Mouse (Mus musculus) megakaryocyte, embryonic 14.5 days (primary cell): ENCODE data around the gene Ltbp3. TPM values are rescaled to one million over a fixed set of nuclear protein-coding genes. Genes with fewer than 3 reads are reported as not detected.

Source experiments
- H3K27me3 ChIP-seq: replicated peaks from 2 replicates; pipeline ENCODE3; 2012; ENCODE audit warnings: inconsistent platforms
- H3K36me3 ChIP-seq: replicated peaks from 2 replicates; pipeline ENCODE3; 2012; ENCODE audit warnings: low read length, inconsistent platforms, mixed read lengths
- H3K4me1 ChIP-seq: 2 replicates; pipeline ENCODE4 v1.6.1; 2012; ENCODE audit warnings: inconsistent platforms
- H3K4me3 ChIP-seq: replicated peaks from 2 replicates; pipeline ENCODE3; 2012; ENCODE audit warnings: moderate library complexity, mild to moderate bottlenecking, inconsistent platforms
- H3K9me3 ChIP-seq: 2 replicates; pipeline ENCODE4 v1.6.1; 2012; ENCODE audit warnings: inconsistent platforms
- FLI1 ChIP-seq: IDR thresholded peaks from 2 replicates; pipeline ENCODE4 v1.6.1; 2012; ENCODE audit warnings: low read length, inconsistent platforms, mixed read lengths
- GATA1 ChIP-seq: IDR thresholded peaks from 3 replicates; pipeline ENCODE4 v1.6.1; 2012; ENCODE audit warnings: mixed read lengths, low read length, inconsistent platforms, borderline replicate concordance
- polyA plus RNA-seq: library from polyadenylated mRNA; stranded (reverse); fragments of >175 nt; gene quantifications from 2 replicates; pipeline ENCODE4 v1.2.3, GENCODE M21; 2012; ENCODE audit warnings: low replicate concordance; ENCODE audit not compliant: insufficient read depth

The Ltbp3 gene
- polyA plus RNA-seq, 1 experiment: 7.9 TPM

GRCm38 (mm10) chr19:5723934-5724548 lies 16.7 kb upstream of the Ltbp3 start:
- Histone ChIP-seq H3K27me3 (no peaks in the 10 kb centered on the region), H3K4me3 (peak overlapping the region; percentile 96), H3K4me1 (peaks cover 84% of the 10 kb centered on the region), H3K36me3 (peaks cover 57% of the 10 kb centered on the region), H3K9me3 (no peaks in the 10 kb centered on the region)
- TF ChIP-seq FLI1 (no peak), GATA1 (no peak; the same call in 2 of the 3 replicates)

- Histone ChIP-seq H3K9me3 (no peaks in the 10 kb centered on the region), H3K36me3 (peaks cover 52% of the 10 kb centered on the region), H3K27me3 (no peaks in the 10 kb centered on the region), H3K4me3 (peak overlapping the region; percentile 96), H3K4me1 (peaks cover 85% of the 10 kb centered on the region)
- TF ChIP-seq GATA1: no peak
- TF ChIP-seq FLI1: no peak
Measured at GRCm38 (mm10) chr19:5724549-5724941, 16.2 kb upstream of the Ltbp3 start.

- peaks cover 85% of the 10 kb centered on the region for H3K4me1 ChIP-seq
- no peak for TF ChIP-seq GATA1
- no peak for TF ChIP-seq FLI1
- H3K27me3 ChIP-seq: no peaks in the 10 kb centered on the region
- H3K4me3 ChIP-seq: peak overlapping the region; percentile 96
- no peaks in the 10 kb centered on the region for H3K9me3 ChIP-seq
- H3K36me3 ChIP-seq: peaks cover 48% of the 10 kb centered on the region
Measured at GRCm38 (mm10) chr19:5725029-5725707, 15.5 kb upstream of the Ltbp3 start.

GRCm38 (mm10) chr19:5725767-5726515 lies 14.8 kb upstream of the Ltbp3 start, which contains the start of gene Ehbp1l1:
Gene Ehbp1l1, minus strand, starts transcription at chr19:5726317.
- TF ChIP-seq GATA1 (no peak), FLI1 (no peak)
- peaks cover 85% of the 10 kb centered on the region for H3K4me1 ChIP-seq
- peak within 1 kb of the TSS; percentile 96 for H3K4me3 ChIP-seq
- no peaks in the 10 kb centered on the region for H3K27me3 ChIP-seq
- peaks cover 44% of the 10 kb centered on the region for H3K36me3 ChIP-seq
- H3K9me3 ChIP-seq: no peaks in the 10 kb centered on the region

GRCm38 (mm10) chr19:5726961-5727578 lies 13.6 kb upstream of the Ltbp3 start:
- peaks cover 33% of the 10 kb centered on the region for H3K36me3 ChIP-seq
- TF ChIP-seq FLI1 (no peak), GATA1 (no peak)
- peaks cover 87% of the 10 kb centered on the region for H3K4me1 ChIP-seq
- no peaks in the 10 kb centered on the region for H3K9me3 ChIP-seq
- H3K4me3 ChIP-seq: peak overlapping the region; percentile 96
- no peaks in the 10 kb centered on the region for H3K27me3 ChIP-seq

GRCm38 (mm10) chr19:5727701-5728100 lies 13.0 kb upstream of the Ltbp3 start:
- Histone ChIP-seq H3K9me3 (no peaks in the 10 kb centered on the region), H3K4me1 (peaks cover 82% of the 10 kb centered on the region), H3K4me3 (peak overlapping the region; percentile 96), H3K27me3 (no peaks in the 10 kb centered on the region), H3K36me3 (peaks cover 26% of the 10 kb centered on the region)
- no peak for TF ChIP-seq GATA1
- TF ChIP-seq FLI1: 0 out of 2 replicates have a peak, but pooled peaks have one; percentile 28

GRCm38 (mm10) chr19:5728631-5729443 lies 11.9 kb upstream of the Ltbp3 start:
- no peaks in the 10 kb centered on the region for H3K27me3 ChIP-seq
- H3K4me3 ChIP-seq: peak overlapping the region; percentile 96
- peaks cover 71% of the 10 kb centered on the region for H3K4me1 ChIP-seq
- no peak for TF ChIP-seq FLI1
- no peak for TF ChIP-seq GATA1
- peaks cover 17% of the 10 kb centered on the region for H3K36me3 ChIP-seq
- H3K9me3 ChIP-seq: no peaks in the 10 kb centered on the region

- TF ChIP-seq GATA1 (no peak), FLI1 (no peak)
- H3K4me1 ChIP-seq: peaks cover 68% of the 10 kb centered on the region
- peak within 1 kb of the TSS; percentile 97 for H3K4me3 ChIP-seq
- H3K9me3 ChIP-seq: no peaks in the 10 kb centered on the region
- peaks cover 5% of the 10 kb centered on the region for H3K27me3 ChIP-seq
- peaks cover 11% of the 10 kb centered on the region for H3K36me3 ChIP-seq
Measured at GRCm38 (mm10) chr19:5729444-5729815, 11.3 kb upstream of the Ltbp3 start, which contains the start of gene Fam89b. Gene Fam89b, minus strand, starts transcription at chr19:5729653.
